Mouse (Mus musculus) myocyte (in vitro differentiated cells): Measurements from ENCODE around the gene Ccdc137. TPM values are rescaled to one million over a fixed set of nuclear protein-coding genes. Genes with fewer than 3 reads are reported as not detected.

Source experiments
- H3K27me3 ChIP-seq: one replicate; pipeline ENCODE4 v1.6.1; 2011; ENCODE audit not compliant: control insufficient read depth, insufficient read depth, insufficient read length
- H3K36me3 ChIP-seq: one replicate; pipeline ENCODE4 v1.6.1; 2011; ENCODE audit not compliant: control insufficient read depth, insufficient read depth
- H3K4me2 ChIP-seq: one replicate; pipeline ENCODE4 v1.6.1; 2011; ENCODE audit warnings: low read depth, control low read depth
- H3K4me3 ChIP-seq: one replicate; pipeline ENCODE4 v1.5.1; 2011; ENCODE audit warnings: mild to moderate bottlenecking, control low read depth, moderate library complexity
- H3K79me2 ChIP-seq: one replicate; pipeline ENCODE4 v1.6.1; 2011; ENCODE audit not compliant: control insufficient read depth, insufficient read depth
- H3ac ChIP-seq: one replicate; pipeline ENCODE4 v1.6.1; 2011; ENCODE audit not compliant: control insufficient read depth, insufficient read length
- CEBPB ChIP-seq: IDR thresholded peaks from 2 replicates; pipeline ENCODE4 v1.6.1; 2011; ENCODE audit warnings: mild to moderate bottlenecking, moderate library complexity; ENCODE audit not compliant: poor library complexity, insufficient read depth, severe bottlenecking
- E2F4 ChIP-seq: IDR thresholded peaks from one replicate; pipeline ENCODE4 v1.6.1; 2011; ENCODE audit warnings: mild to moderate bottlenecking, control low read depth, moderate library complexity; ENCODE audit not compliant: insufficient read depth
- MAX ChIP-seq: IDR thresholded peaks from one replicate; pipeline ENCODE4 v1.6.1; 2011; ENCODE audit warnings: low read depth, mild to moderate bottlenecking, control low read depth
- MYOD1 ChIP-seq, 3 experiments: IDR thresholded peaks; one replicate each; pipeline ENCODE4 v1.6.1; 2011; ENCODE audit warnings: control low read depth in 2 of 3, low read depth in 2 of 3, mild to moderate bottlenecking in 2 of 3, moderate library complexity in 1 of 3; ENCODE audit not compliant: insufficient read length in 2 of 3, control insufficient read depth in 1 of 3
- MYOG ChIP-seq, 3 experiments: IDR thresholded peaks; one replicate each; pipeline ENCODE4 v1.6.1; 2011; ENCODE audit warnings: control low read depth in 2 of 3, low read depth in 2 of 3, mild to moderate bottlenecking in 2 of 3; ENCODE audit not compliant: insufficient read length in 2 of 3, control insufficient read depth in 1 of 3, insufficient read depth in 1 of 3
- POLR2AphosphoS2 ChIP-seq: IDR thresholded peaks from one replicate; pipeline ENCODE4 v1.6.1; 2011; ENCODE audit warnings: low read depth, control low read depth; ENCODE audit not compliant: insufficient read length
- REST ChIP-seq: IDR thresholded peaks from one replicate; pipeline ENCODE4 v1.6.1; 2011; ENCODE audit warnings: mild to moderate bottlenecking, control low read depth, moderate library complexity; ENCODE audit not compliant: insufficient read depth, insufficient read length
- SRF ChIP-seq: IDR thresholded peaks from one replicate; pipeline ENCODE4 v1.6.1; 2011; ENCODE audit warnings: low read depth; ENCODE audit not compliant: control insufficient read depth, insufficient read length
- USF1 ChIP-seq: IDR thresholded peaks from one replicate; pipeline ENCODE4 v1.6.1; 2011; ENCODE audit warnings: low read depth, mild to moderate bottlenecking, control low read depth, moderate library complexity
- polyA plus RNA-seq: library from polyadenylated mRNA; unstranded; fragments of >200 nt; fragmentation: generic; extraction: Trizol; gene quantifications from one replicate; pipeline ENCODE4 v1.2.1, GENCODE M21; 2012; ENCODE audit warnings: missing spikeins

Ccdc137 gene
- polyA plus RNA-seq, 1 experiment: 11.4 TPM

GRCm38 (mm10) chr11:120510375-120511030, 52.6 kb downstream of the Ccdc137 start:
- H3K4me3 ChIP-seq: no peak overlapping the region

GRCm38 (mm10) chr11:120512790-120513453, 55.0 kb downstream of the Ccdc137 start:
- Histone ChIP-seq H3K79me2 (no peaks in the 10 kb centered on the region), H3K36me3 (no peaks in the 10 kb centered on the region), H3K4me2 (peak overlapping the region; percentile 16), H3K27me3 (no peaks in the 10 kb centered on the region), H3K4me3 (no peak overlapping the region), H3ac (no peak overlapping the region)
- TF ChIP-seq E2F4: no peak
- no peak for TF ChIP-seq MAX
- TF ChIP-seq SRF: no peak
- TF ChIP-seq CEBPB: no peak
- TF ChIP-seq MYOG (IDR thresholded peaks at IDR 0.05; ENCODE audit: control insufficient read depth in 1 of 3, insufficient read depth in 1 of 3, insufficient read length in 2 of 3, low read depth in 2 of 3): peak in 1 of 3 experiments; percentile 8
- no peak for TF ChIP-seq POLR2AphosphoS2
- no peak for TF ChIP-seq USF1
- TF ChIP-seq MYOD1 (IDR thresholded peaks at IDR 0.05; ENCODE audit: control insufficient read depth in 1 of 3, insufficient read length in 2 of 3, low read depth in 2 of 3): peak in 1 of 3 experiments; percentile 55

More at GRCm38 (mm10) chr11:120510375-120511030, 52.6 kb downstream of the Ccdc137 start:
- Histone ChIP-seq H3ac (no peak overlapping the region), H3K4me2 (peak overlapping the region; percentile 80), H3K36me3 (no peaks in the 10 kb centered on the region), H3K27me3 (no peaks in the 10 kb centered on the region), H3K79me2 (no peaks in the 10 kb centered on the region)
- no peak for TF ChIP-seq USF1
- no peak for TF ChIP-seq MAX
- TF ChIP-seq MYOD1 (IDR thresholded peaks at IDR 0.05; ENCODE audit: control insufficient read depth in 1 of 3, insufficient read length in 2 of 3, low read depth in 2 of 3): no peak
- no peak for TF ChIP-seq CEBPB
- TF ChIP-seq REST: no peak

Other genes starting within 250 kb of the Ccdc137 start
- 6.3 TPM for gene Bahcc1, start 225.2 kb upstream of the Ccdc137 start, polyA plus RNA-seq
- gene Actg1, start 109.6 kb upstream of the Ccdc137 start, polyA plus RNA-seq: 2,358 TPM
- 1.1 TPM for gene Fscn2, start 96.6 kb upstream of the Ccdc137 start, polyA plus RNA-seq
- 12.3 TPM for gene Faap100, start 79.4 kb upstream of the Ccdc137 start, polyA plus RNA-seq
- gene Nploc4, start 20.4 kb upstream of the Ccdc137 start, polyA plus RNA-seq: 61.8 TPM
- gene Tspan10, start 15.5 kb upstream of the Ccdc137 start, polyA plus RNA-seq: not detected
- 0.18 TPM for gene Pde6g, start 4.6 kb upstream of the Ccdc137 start, polyA plus RNA-seq
- 17.4 TPM for gene Oxld1, start within 50 bp of the Ccdc137 start, polyA plus RNA-seq
- gene Arl16, start 9.5 kb downstream of the Ccdc137 start, polyA plus RNA-seq: 15.6 TPM
- 218 TPM for gene Mrpl12, start 26.5 kb downstream of the Ccdc137 start, polyA plus RNA-seq
- 43.8 TPM for gene Slc25a10, start 33.7 kb downstream of the Ccdc137 start, polyA plus RNA-seq
- 0.05 TPM for gene Gcgr, start 72.6 kb downstream of the Ccdc137 start, polyA plus RNA-seq
- 237 TPM for gene Mcrip1, start 91.6 kb downstream of the Ccdc137 start, polyA plus RNA-seq
- gene Ppp1r27, start 93.0 kb downstream of the Ccdc137 start, polyA plus RNA-seq: 1.0 TPM
- 444 TPM for gene P4hb, start 115.1 kb downstream of the Ccdc137 start, polyA plus RNA-seq
- 837 TPM for gene Arhgdia, start 123.5 kb downstream of the Ccdc137 start, polyA plus RNA-seq
- 113 TPM for gene Alyref, start 140.2 kb downstream of the Ccdc137 start, polyA plus RNA-seq
- 184 TPM for gene Anapc11, start 140.3 kb downstream of the Ccdc137 start, polyA plus RNA-seq
- 0.32 TPM for gene Npb, start 150.4 kb downstream of the Ccdc137 start, polyA plus RNA-seq
- gene Pcyt2, start 159.8 kb downstream of the Ccdc137 start, polyA plus RNA-seq: 117 TPM
- gene Sirt7, start 167.1 kb downstream of the Ccdc137 start, polyA plus RNA-seq: 29.9 TPM
- gene Mafg, start 175.5 kb downstream of the Ccdc137 start, polyA plus RNA-seq: 43.1 TPM
- gene Pycr1, start 185.7 kb downstream of the Ccdc137 start, polyA plus RNA-seq: 56.9 TPM
- gene Myadml2, start 190.0 kb downstream of the Ccdc137 start, polyA plus RNA-seq: 4.6 TPM
- gene Notum, start 203.1 kb downstream of the Ccdc137 start, polyA plus RNA-seq: 0.19 TPM
- gene Aspscr1, start 214.9 kb downstream of the Ccdc137 start, polyA plus RNA-seq: 65.9 TPM